Mouse (Mus musculus): ENCODE results near the gene Ubtd2. TPM values are rescaled to one million over a fixed set of nuclear protein-coding genes. Genes with fewer than 3 reads are reported as not detected.

The Ubtd2 gene
- polyA plus RNA-seq, 1 experiment from 2014 or later = 25.1 TPM

- no peaks in the 10 kb centered on the region for H3K9me3 ChIP-seq (ENCODE audit: low read length)
- H3K9ac ChIP-seq (replicated peaks; ENCODE audit: low read depth) = 0 out of 2 replicates have a peak overlapping the region, but pooled peaks have one; percentile 19
- H3K4me2 ChIP-seq (replicated peaks; ENCODE audit: low read depth, low read length) = 0 out of 2 replicates have a peak overlapping the region, but pooled peaks have one; percentile 11
- ATAC-seq (peak; percentile 2; the same call in 1 of the 2 replicates), DNase-seq (ENCODE audit: low spot score) (no peak)
- H3K36me3 ChIP-seq (ENCODE audit: insufficient read depth, low read length) = no peaks in the 10 kb centered on the region
- H3K4me1 ChIP-seq (ENCODE audit: insufficient read depth, low read depth, low read length) = peaks cover 13% of the 10 kb centered on the region; the same call in 1 of the 2 replicates
- H3K27me3 ChIP-seq (replicated peaks; ENCODE audit: insufficient read depth, low read length) = no peaks in the 10 kb centered on the region
- no peak overlapping the region for H3K4me3 ChIP-seq (ENCODE audit: low read depth, low read length)
- WGBS = 47% methylated on average over 14 of the region's 14 CpGs
- TF ChIP-seq EP300 (IDR thresholded peaks at IDR 0.05) = no peak
- no peak for TF ChIP-seq CTCF (IDR thresholded peaks at IDR 0.05)
- peak overlapping the region; percentile 49 for H3K27ac ChIP-seq (ENCODE audit: low read length)
Observed at GRCm38 (mm10) chr11:32553311-32554140, 98.4 kb downstream of the Ubtd2 start.

GRCm38 (mm10) chr11:32554141-32555091 is 99.2 kb downstream of the Ubtd2 start:
- H3K4me1 ChIP-seq (ENCODE audit: insufficient read depth, low read depth, low read length) = peaks cover 13% of the 10 kb centered on the region; the same call in 1 of the 2 replicates
- H3K4me3 ChIP-seq (ENCODE audit: low read depth, low read length) = no peak overlapping the region
- no peak for TF ChIP-seq EP300 (IDR thresholded peaks at IDR 0.05)
- no peak for TF ChIP-seq CTCF (IDR thresholded peaks at IDR 0.05)
- ATAC-seq = peak; percentile 8; the same call in 1 of the 2 replicates
- no peaks in the 10 kb centered on the region for H3K36me3 ChIP-seq (ENCODE audit: insufficient read depth, low read length)
- no peak overlapping the region for H3K4me2 ChIP-seq (replicated peaks; ENCODE audit: low read depth, low read length)
- no peak overlapping the region for H3K9ac ChIP-seq (replicated peaks; ENCODE audit: low read depth)
- no peaks in the 10 kb centered on the region for H3K9me3 ChIP-seq (ENCODE audit: low read length)
- H3K27me3 ChIP-seq (replicated peaks; ENCODE audit: insufficient read depth, low read length) = no peaks in the 10 kb centered on the region
- DNase-seq (ENCODE audit: low spot score) = no peak
- H3K27ac ChIP-seq (ENCODE audit: low read length) = no peak overlapping the region
- 76% methylated on average over 14 of the region's 14 CpGs for WGBS

GRCm38 (mm10) chr11:32555103-32555689 is 100.0 kb downstream of the Ubtd2 start:
- Histone ChIP-seq H3K27me3 (replicated peaks; ENCODE audit: insufficient read depth, low read length) (no peaks in the 10 kb centered on the region), H3K4me2 (replicated peaks; ENCODE audit: low read depth, low read length) (no peak overlapping the region), H3K9ac (replicated peaks; ENCODE audit: low read depth) (no peak overlapping the region), H3K27ac (ENCODE audit: low read length) (no peak overlapping the region), H3K4me3 (ENCODE audit: low read depth, low read length) (no peak overlapping the region), H3K36me3 (ENCODE audit: insufficient read depth, low read length) (no peaks in the 10 kb centered on the region), H3K4me1 (ENCODE audit: insufficient read depth, low read depth, low read length) (peaks cover 13% of the 10 kb centered on the region; the same call in 1 of the 2 replicates), H3K9me3 (ENCODE audit: low read length) (no peaks in the 10 kb centered on the region)
- 90% methylated on average over 12 of the region's 12 CpGs for WGBS
- DNase-seq (ENCODE audit: low spot score) = no peak
- no peak for TF ChIP-seq CTCF (IDR thresholded peaks at IDR 0.05)
- no peak for TF ChIP-seq EP300 (IDR thresholded peaks at IDR 0.05)
- no peak for ATAC-seq

- DNase-seq (ENCODE audit: low spot score) (no peak), ATAC-seq (no peak)
- TF ChIP-seq EP300 (IDR thresholded peaks at IDR 0.05) (no peak), CTCF (IDR thresholded peaks at IDR 0.05) (no peak)
- Histone ChIP-seq H3K27me3 (replicated peaks; ENCODE audit: insufficient read depth, low read length) (no peaks in the 10 kb centered on the region), H3K27ac (ENCODE audit: low read length) (no peak overlapping the region), H3K4me2 (replicated peaks; ENCODE audit: low read depth, low read length) (no peak overlapping the region), H3K36me3 (ENCODE audit: insufficient read depth, low read length) (no peaks in the 10 kb centered on the region), H3K9ac (replicated peaks; ENCODE audit: low read depth) (no peak overlapping the region), H3K9me3 (ENCODE audit: low read length) (no peaks in the 10 kb centered on the region), H3K4me1 (ENCODE audit: insufficient read depth, low read depth, low read length) (peaks cover 13% of the 10 kb centered on the region; the same call in 1 of the 2 replicates), H3K4me3 (ENCODE audit: low read depth, low read length) (no peak overlapping the region)
- 82% methylated on average over 10 of the region's 10 CpGs for WGBS
Observed at GRCm38 (mm10) chr11:32556333-32556990, 101.3 kb downstream of the Ubtd2 start.

- Histone ChIP-seq H3K36me3 (ENCODE audit: insufficient read depth, low read length) (no peaks in the 10 kb centered on the region), H3K9ac (replicated peaks; ENCODE audit: low read depth) (no peak overlapping the region), H3K4me2 (replicated peaks; ENCODE audit: low read depth, low read length) (no peak overlapping the region), H3K27me3 (replicated peaks; ENCODE audit: insufficient read depth, low read length) (no peaks in the 10 kb centered on the region), H3K4me3 (ENCODE audit: low read depth, low read length) (no peak overlapping the region), H3K27ac (ENCODE audit: low read length) (no peak overlapping the region), H3K4me1 (ENCODE audit: insufficient read depth, low read depth, low read length) (peaks cover 7% of the 10 kb centered on the region; the same call in 1 of the 2 replicates), H3K9me3 (ENCODE audit: low read length) (no peaks in the 10 kb centered on the region)
- 92% methylated on average over 4 of the region's 4 CpGs for WGBS
- DNase-seq (ENCODE audit: low spot score) = peak; percentile 42
- TF ChIP-seq EP300 (IDR thresholded peaks at IDR 0.05) (no peak), CTCF (IDR thresholded peaks at IDR 0.05) (no peak)
- ATAC-seq = no peak
Observed at GRCm38 (mm10) chr11:32558026-32558425, 102.9 kb downstream of the Ubtd2 start.

All from lung, postnatal 0 days (tissue).